Mouse (Mus musculus): ENCODE measurements at regions not wholly inside any gene's neighbourhood (a gene's known extent, or its start where the extent isn't known, plus 50 kb on each side); places are given as distances from the start of the nearest gene placed in this dataset.

DNA sequence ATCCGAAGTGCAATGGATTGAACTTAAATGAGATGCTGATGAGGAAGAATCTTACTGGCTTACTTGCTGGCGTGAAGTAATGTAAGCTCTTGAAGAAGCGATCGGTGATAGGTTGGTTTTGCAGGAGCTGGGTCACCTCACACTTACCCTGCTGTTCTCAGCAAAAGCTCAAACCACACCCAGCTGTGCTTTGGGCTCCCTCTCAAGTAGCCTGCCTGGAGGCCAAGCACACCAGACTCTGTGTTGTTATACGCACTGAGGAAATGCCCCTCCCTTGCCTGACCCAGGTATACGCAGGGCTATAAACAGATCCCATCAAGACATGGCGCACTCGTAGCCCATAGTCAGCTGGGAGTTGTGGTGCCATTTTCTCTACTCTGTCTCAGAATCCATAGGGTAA lies 56.5 kb downstream of the Phlda1 start:
- TF ChIP-seq CTCF (IDR thresholded peaks at IDR 0.05; ENCODE audit: low read depth) (no peak), EP300 (IDR thresholded peaks at IDR 0.05; ENCODE audit: low read depth) (no peak)

All from heart, postnatal 0 days (tissue).